Comparison of ENCODE assay signal across 11 mouse cellular contexts in the genomic region with DNA sequence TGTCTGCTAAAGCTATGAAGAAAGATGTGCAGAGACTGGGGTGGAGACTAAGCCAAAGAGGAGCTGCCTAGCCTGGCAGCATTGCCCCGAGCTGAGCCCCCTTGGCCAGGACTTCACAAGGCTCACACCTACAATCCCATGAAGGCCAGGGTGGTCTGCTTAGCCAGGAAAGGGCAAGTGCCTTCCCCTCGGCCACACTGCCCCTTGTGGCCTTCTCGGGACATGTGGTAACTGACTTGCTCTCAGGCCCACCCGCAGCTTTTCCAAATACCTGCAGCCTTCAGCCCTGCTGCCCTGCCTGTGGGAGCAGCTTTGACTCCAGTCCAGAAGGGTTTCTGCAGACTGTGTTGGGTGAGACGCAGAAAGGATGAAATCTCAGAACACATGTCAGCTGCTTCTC. TPM values are rescaled to one million over a fixed set of nuclear protein-coding genes. Genes with fewer than 3 reads are reported as not detected.
DNase-seq lines count a peak whose midpoint lies in the region; ATAC-seq lines count a peak whose summit lies in the region.
"Had no signal": no experiment of that assay in that cellular context is flagged by ENCODE, and none has a peak within 500 bp of the region (broad histone marks: within the 10 kb centered on the region; RNA-seq: fewer than 3 reads in every experiment).

No protein-coding gene starts in this region.

- no peak overlapping the region for H3K9ac ChIP-seq in kidney, embryonic 16.5 days (replicated peaks; ENCODE audit: low read length)
- no peak overlapping the region for H3K9ac ChIP-seq in neural tube, embryonic 15.5 days (replicated peaks)
- no peak overlapping the region for H3K9ac ChIP-seq in embryonic facial prominence, embryonic 11.5 days (replicated peaks; ENCODE audit: low read length)
- H3K9ac ChIP-seq: hindbrain, embryonic 15.5 days; midbrain, embryonic 12.5 days had no signal

- 42% methylated on average over 5 of the region's 5 CpGs for WGBS in kidney, embryonic 16.5 days
- 23% methylated on average over 5 of the region's 5 CpGs for WGBS in neural tube, embryonic 15.5 days
- 29% methylated on average over 5 of the region's 5 CpGs for WGBS in embryonic facial prominence, embryonic 11.5 days

- H3K36me3 ChIP-seq in kidney, embryonic 16.5 days (ENCODE audit: insufficient read depth, low read length) = peaks cover 18% of the 10 kb centered on the region
- H3K36me3 ChIP-seq in neural tube, embryonic 15.5 days = no peaks in the 10 kb centered on the region
- no peaks in the 10 kb centered on the region; the same call in 1 of the 2 replicates for H3K36me3 ChIP-seq in embryonic facial prominence, embryonic 11.5 days (replicated peaks; ENCODE audit: control insufficient read depth, insufficient read depth, low read depth, low read length)
- H3K36me3 ChIP-seq: G1E; hindbrain, embryonic 15.5 days; midbrain, embryonic 12.5 days had no signal

- no peak overlapping the region for H3K4me2 ChIP-seq in kidney, embryonic 16.5 days (replicated peaks; ENCODE audit: low read depth, low read length)
- no peak overlapping the region for H3K4me2 ChIP-seq in neural tube, embryonic 15.5 days
- no peak overlapping the region for H3K4me2 ChIP-seq in embryonic facial prominence, embryonic 11.5 days (ENCODE audit: low read depth, low read length)
- H3K4me2 ChIP-seq: hindbrain, embryonic 15.5 days; midbrain, embryonic 12.5 days had no signal

- no peaks in the 10 kb centered on the region for H3K9me3 ChIP-seq in kidney, embryonic 16.5 days (ENCODE audit: low read length)
- no peaks in the 10 kb centered on the region for H3K9me3 ChIP-seq in neural tube, embryonic 15.5 days (replicated peaks)
- no peaks in the 10 kb centered on the region for H3K9me3 ChIP-seq in embryonic facial prominence, embryonic 11.5 days (replicated peaks; ENCODE audit: control insufficient read depth, low read length)
- H3K9me3 ChIP-seq: hindbrain, embryonic 15.5 days; midbrain, embryonic 12.5 days had no signal

- ATAC-seq in kidney, embryonic 16.5 days (ENCODE audit: low FRiP score, low TSS enrichment) = 0 out of 2 replicates have a peak, but pooled peaks have one; percentile 36
- ATAC-seq in neural tube, embryonic 15.5 days (ENCODE audit: low FRiP score) = no peak
- ATAC-seq in embryonic facial prominence, embryonic 11.5 days (replicated peaks; ENCODE audit: insufficient number of reproducible peaks, low FRiP score, low TSS enrichment, low read depth) = no peak

- DNase-seq in kidney, postnatal 25 days = no peak
- peak; percentile 42 for DNase-seq in neural tube, embryonic 10.5 days (ENCODE audit: extremely low spot score, low spot score)
- DNase-seq in embryonic facial prominence, embryonic 11.5 days (ENCODE audit: low spot score) = peak; percentile 55
- no peak for DNase-seq in frontal cortex, postnatal 14 days (ENCODE audit: low spot score in 2 of 2)
- DNase-seq in thymus, adult 18-20 months = no peak
- DNase-seq: gastrocnemius, postnatal 36 days had no signal

- H3K27ac ChIP-seq in kidney, embryonic 16.5 days (ENCODE audit: low read length) = no peak overlapping the region
- no peak overlapping the region for H3K27ac ChIP-seq in neural tube, embryonic 15.5 days (replicated peaks)
- no peak overlapping the region for H3K27ac ChIP-seq in embryonic facial prominence, embryonic 11.5 days (replicated peaks; ENCODE audit: low read depth, low read length)
- H3K27ac ChIP-seq: hindbrain, embryonic 15.5 days; midbrain, embryonic 12.5 days had no signal

- no peaks in the 10 kb centered on the region for H3K27me3 ChIP-seq in kidney, embryonic 16.5 days (ENCODE audit: insufficient read depth, low read length)
- H3K27me3 ChIP-seq in neural tube, embryonic 15.5 days (replicated peaks) = peaks cover 39% of the 10 kb centered on the region
- no peaks in the 10 kb centered on the region for H3K27me3 ChIP-seq in embryonic facial prominence, embryonic 11.5 days (ENCODE audit: control insufficient read depth, insufficient read depth, low read length)

- no peak overlapping the region for H3K4me3 ChIP-seq in kidney, embryonic 16.5 days (ENCODE audit: low read length)
- H3K4me3 ChIP-seq in neural tube, embryonic 15.5 days (replicated peaks) = no peak overlapping the region
- H3K4me3 ChIP-seq in embryonic facial prominence, embryonic 11.5 days (ENCODE audit: low read depth, low read length) = no peak overlapping the region
- H3K4me3 ChIP-seq: hindbrain, embryonic 15.5 days; midbrain, embryonic 12.5 days had no signal

- 0 out of 2 replicates have a peak, but pooled peaks cover 4% of the 10 kb centered on the region for H3K4me1 ChIP-seq in kidney, embryonic 16.5 days (ENCODE audit: insufficient read depth, low read length)
- H3K4me1 ChIP-seq in neural tube, embryonic 15.5 days = no peaks in the 10 kb centered on the region
- no peaks in the 10 kb centered on the region for H3K4me1 ChIP-seq in embryonic facial prominence, embryonic 11.5 days (ENCODE audit: control insufficient read depth, insufficient read depth, low read length)

RNA-seq across cellular contexts. Expression of a gene that starts 8.1 kb away (rescaled TPM):
- 152 and 162 TPM in 2 replicates for polyA plus RNA-seq in kidney, embryonic 16.5 days (2015; fragmentation: Nextera tagmentation; extraction: Ambion mirVana)
- 38.5 and 90.4 TPM in 2 replicates for polyA plus RNA-seq in neural tube, embryonic 15.5 days (2015; fragmentation: Nextera tagmentation; extraction: Ambion mirVana)
- polyA plus RNA-seq in embryonic facial prominence, embryonic 11.5 days (2014; fragmentation: Nextera tagmentation; extraction: Ambion mirVana) = 147 TPM in 2 replicates
- polyA plus RNA-seq: G1E had no signal

Comparison
In these comparisons a context has a peak if more than half of its experiments do, and no peak if none do; other contexts are left out.
1. DNase-seq: peak in neural tube, embryonic 10.5 days (single experiment) and embryonic facial prominence, embryonic 11.5 days (single experiment); none in kidney, postnatal 25 days (0 of 2), frontal cortex, postnatal 14 days (0 of 2) and thymus, adult 18-20 months (0 of 2).